Mouse (Mus musculus): ENCODE measurements around the gene Mical1.

- TF ChIP-seq MAFK (IDR thresholded peaks at IDR 0.05; ENCODE audit: insufficient read depth, low read depth, low read length) (no peak), ZNF384 (IDR thresholded peaks at IDR 0.05; ENCODE audit: low read depth, low read length) (no peak), CHD2 (IDR thresholded peaks at IDR 0.05; ENCODE audit: low read depth, low read length) (no peak), HCFC1 (IDR thresholded peaks at IDR 0.05; ENCODE audit: borderline replicate concordance, insufficient read depth, low read length) (no peak)
Observed at GRCm38 (mm10) chr10:41525696-41526095, 49.6 kb downstream of the Mical1 start.
